Mouse (Mus musculus) common myeloid progenitor, adult 5-6 weeks (primary cell): ENCODE data around the gene Creb5. TPM values are rescaled to one million over a fixed set of nuclear protein-coding genes. Genes with fewer than 3 reads are reported as not detected.
A peak's percentile ranks its signal among the peaks of the same experiment; 100 is the strongest.

Experiments
- ATAC-seq: replicated peaks from 2 replicates; pipeline ENCODE4 v1.8.0; 2016; ENCODE audit warnings: low read depth, mild to moderate bottlenecking, moderate TSS enrichment, inconsistent platforms; ENCODE audit not compliant: poor library complexity, severe bottlenecking
- total RNA-seq: library from RNA; stranded (forward); fragments of 200-1000, 187-1606 nt; gene quantifications from 2 replicates; pipeline ENCODE4 v1.2.3, GENCODE M21; 2017

Gene Creb5
- 0.50 TPM in 1 of 2 replicates, not detected in the other for total RNA-seq

GRCm38 (mm10) chr6:53287038-53287561 lies at the start of gene Creb5:
Gene Creb5 (plus strand): TSS chr6:53287270.
- ATAC-seq = peak; percentile 52

DNA sequence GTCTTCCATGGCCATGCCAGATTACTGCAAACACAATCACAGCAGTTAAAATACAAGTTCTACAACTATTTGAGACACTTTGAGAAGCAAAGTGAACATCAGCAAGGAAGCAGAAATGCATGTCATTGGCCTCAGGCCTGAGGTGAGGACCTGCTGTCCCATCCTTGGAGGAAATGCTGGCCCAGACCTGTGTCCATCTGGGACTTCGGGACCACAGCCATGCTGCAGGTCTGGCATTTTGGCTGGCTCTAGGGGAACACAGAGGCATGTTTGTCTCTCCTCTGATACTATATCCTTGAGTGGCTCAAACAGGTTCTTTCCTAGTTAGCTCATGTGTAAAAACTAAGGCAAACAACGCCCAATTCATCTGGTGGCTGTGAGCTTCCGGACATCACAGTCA lies 27.2 kb upstream of the Creb5 start:
- no peak for ATAC-seq

- no peak for ATAC-seq
These were observed 24.7 kb upstream of the Creb5 start for GRCm38 (mm10) chr6:53262401-53262800.

GRCm38 (mm10) chr6:53267036-53267435 lies 20.0 kb upstream of the Creb5 start:
- no peak for ATAC-seq

DNA sequence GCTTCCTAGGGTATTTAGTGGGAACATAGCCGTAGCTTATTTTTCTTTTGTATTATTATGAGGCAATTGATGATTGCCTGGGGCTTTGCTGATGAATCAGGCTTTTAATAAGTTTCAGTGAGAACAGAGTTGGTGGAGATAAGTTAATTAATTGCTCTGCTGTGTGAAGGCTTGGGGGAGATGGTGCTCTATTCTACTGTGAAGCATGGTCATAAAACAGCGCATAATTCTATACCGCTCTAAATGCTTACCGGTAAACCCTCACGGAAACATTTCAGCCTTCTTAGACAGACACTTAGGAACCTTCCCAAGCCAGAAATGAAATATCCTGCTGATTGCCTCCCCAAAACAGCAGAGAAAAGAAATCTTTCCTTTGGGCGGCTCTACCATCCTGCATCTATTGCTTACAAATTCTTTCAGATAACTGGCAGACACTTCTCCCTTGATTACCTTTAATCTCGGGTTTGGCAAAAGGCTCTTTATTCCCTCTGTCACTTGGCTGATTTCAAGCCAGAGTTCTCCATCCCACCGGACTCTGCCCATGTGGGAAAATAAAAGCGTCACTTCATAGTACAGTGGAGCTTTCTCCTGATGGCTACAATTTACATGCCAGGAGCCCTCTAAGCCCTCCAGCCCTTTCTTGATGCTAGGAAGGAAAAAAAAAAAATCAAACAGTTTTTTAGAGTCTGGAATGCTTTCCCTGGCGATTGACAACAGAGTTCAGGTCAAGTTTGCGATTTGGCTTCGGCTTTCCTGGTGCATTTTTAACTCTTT lies 19.2 kb upstream of the Creb5 start:
- ATAC-seq = no peak

- ATAC-seq = no peak
These were observed 15.9 kb upstream of the Creb5 start for GRCm38 (mm10) chr6:53271216-53271615.

DNA sequence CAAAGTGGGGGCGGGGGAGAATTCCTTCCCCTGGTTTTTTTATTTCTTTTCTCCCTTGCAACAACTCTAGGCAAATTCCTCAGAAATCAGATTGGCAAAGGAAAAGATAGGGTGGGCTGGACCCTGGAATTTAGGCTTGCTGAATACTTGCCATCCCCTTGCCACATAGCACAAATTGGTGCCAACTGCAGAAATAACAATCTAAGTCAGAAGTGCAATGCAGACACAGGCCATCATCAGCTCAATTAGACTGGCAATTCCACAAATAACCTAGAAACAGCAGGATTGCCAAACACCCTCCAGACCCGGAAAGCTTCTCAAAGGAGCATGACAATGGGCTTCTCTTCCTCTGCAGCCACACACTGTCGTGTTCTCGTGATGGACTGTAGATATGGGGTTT lies 15.4 kb upstream of the Creb5 start:
- no peak for ATAC-seq

DNA sequence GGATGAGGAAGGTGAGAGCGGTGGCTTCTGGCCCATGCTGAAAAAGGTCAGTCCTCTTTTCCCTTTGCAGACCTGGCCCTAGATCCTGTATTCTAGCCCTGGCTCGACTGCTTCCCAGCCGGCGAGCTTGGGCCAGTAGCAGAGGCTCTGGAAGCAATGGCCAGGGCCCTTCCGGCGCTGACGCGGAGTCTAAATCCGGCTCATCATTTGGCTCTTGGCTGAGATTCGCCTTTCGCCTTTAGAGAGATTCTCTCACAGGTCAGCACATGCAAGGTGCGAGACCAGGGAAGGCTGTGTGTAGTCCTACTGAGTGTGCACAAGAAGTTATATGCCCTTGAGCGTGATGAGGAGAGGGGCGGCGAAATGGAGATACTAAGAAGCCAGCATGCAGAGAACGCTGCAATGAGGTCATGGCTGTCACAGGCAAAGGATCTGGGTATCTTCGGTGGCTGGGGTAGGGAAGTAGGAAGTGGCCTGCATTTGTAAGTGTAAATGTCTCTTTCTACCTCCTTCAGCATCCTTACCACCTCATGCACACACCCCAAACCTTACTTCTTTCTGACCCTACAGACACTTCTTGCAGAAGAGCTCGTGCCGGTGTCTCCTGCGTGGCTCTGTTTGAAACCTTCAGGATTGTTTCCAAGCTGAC lies 557 bp upstream of the Creb5 start:
- peak; percentile 12; the same call in 1 of the 2 replicates for ATAC-seq

DNA sequence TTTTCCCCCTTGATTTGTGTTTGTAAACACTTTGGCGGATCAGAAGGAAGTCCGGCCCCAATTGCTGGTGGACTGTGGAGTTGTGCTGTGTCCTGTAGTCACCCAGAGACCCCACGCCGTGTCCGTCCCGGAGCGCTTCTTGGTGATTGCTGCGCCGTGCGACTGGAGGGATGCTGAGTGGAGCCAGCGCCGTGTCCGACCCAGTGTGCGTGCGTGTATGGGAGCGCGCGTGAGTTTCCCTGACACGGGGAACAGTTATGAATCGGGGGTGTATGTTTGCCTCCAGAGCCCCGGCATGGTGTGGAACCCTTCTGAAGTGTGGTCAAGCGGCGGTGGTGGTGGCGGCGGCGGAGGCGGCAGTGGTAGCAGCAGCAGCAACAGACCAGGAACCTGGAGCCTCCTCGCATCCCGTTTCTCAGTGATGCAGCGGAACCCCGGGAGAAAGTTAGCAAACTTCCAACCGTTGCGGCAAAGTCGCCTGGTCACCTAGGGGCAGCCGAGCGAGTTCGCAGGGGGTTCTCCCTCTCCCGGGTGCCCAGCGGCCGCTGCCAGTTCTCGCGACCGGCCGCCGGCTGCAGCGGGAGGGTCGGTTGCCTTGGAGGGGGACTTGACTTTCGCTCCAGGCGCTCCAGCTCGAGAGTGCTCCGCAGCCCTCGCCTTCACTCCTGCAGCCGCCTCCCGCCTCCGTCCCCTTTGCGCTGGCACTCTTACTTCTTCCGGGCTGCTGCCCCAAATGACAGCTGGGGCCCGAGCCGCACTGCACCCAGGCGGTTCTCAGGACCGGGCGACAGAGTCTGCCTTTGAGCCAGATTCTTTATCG lies 702 bp downstream of the Creb5 start:
- peak; percentile 31 for ATAC-seq

GRCm38 (mm10) chr6:53288584-53289558 lies 1.8 kb downstream of the Creb5 start:
- no peak for ATAC-seq

- ATAC-seq = no peak
These were observed 2.6 kb downstream of the Creb5 start for GRCm38 (mm10) chr6:53289659-53290058.

DNA sequence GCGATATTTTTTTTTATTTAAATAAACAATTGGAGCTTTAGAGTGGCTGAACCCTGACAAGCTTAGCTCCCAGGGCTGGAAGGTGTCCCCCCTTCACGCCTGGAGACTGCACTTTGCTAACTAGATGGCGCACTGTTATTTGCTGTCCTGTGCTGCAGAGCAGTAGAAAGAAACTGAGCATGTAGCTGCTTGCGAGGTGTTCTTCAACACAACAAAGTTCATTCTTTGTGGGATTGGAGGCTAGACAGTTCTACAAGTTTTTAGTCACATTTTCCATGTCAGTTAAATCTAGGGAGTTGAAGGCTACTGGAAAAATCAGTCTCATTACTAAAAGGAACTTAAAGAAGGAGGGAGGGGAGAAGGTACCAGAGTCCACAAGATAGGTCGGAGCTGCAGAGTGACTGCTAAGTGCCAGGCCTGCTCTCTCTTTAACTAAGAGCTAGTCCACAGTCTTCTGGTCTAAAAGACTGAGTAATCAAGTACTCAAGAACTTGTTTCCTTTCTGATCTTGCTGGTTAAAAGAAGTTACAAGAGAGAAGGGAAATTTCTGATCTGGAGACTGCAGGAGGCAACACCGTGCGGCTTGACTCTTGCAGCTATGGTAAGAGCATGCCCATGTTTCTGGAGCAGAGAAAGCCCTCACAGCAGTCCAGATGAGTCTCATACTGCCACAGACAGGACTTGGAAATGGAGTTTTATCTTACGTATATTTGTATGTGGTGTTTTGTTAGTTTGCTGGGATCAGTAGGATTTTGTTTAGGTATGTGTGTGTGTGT lies 3.3 kb downstream of the Creb5 start:
- no peak for ATAC-seq

GRCm38 (mm10) chr6:53292931-53293330 lies 5.9 kb downstream of the Creb5 start:
- ATAC-seq = no peak

- ATAC-seq = no peak
These were observed 10.8 kb downstream of the Creb5 start for GRCm38 (mm10) chr6:53297851-53298250.

- ATAC-seq = no peak
These were observed 17.1 kb downstream of the Creb5 start for GRCm38 (mm10) chr6:53304201-53304600.

GRCm38 (mm10) chr6:53306156-53306555 lies 19.1 kb downstream of the Creb5 start:
- ATAC-seq = no peak

DNA sequence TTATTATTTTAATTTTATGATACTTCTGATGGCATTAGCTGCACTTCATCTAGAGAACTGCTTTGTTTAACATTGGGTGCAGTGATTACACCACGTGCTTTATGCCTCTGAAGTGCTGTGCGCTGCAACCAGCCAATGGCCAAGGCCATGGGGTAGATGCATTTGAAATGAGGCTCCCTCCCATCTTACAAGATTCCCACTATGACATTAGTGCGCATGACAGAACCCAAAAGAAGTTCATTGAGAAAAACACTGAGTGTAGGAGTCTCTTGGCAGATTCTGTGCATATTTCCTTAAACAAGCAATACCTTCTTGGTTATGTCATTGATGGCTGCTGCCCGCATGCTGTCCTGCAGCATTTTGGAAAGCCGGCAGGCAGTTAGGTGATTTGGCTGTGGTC lies 19.6 kb downstream of the Creb5 start:
- ATAC-seq = no peak

- ATAC-seq = peak; percentile 82
These were observed 21.6 kb downstream of the Creb5 start for GRCm38 (mm10) chr6:53308684-53309083.

DNA sequence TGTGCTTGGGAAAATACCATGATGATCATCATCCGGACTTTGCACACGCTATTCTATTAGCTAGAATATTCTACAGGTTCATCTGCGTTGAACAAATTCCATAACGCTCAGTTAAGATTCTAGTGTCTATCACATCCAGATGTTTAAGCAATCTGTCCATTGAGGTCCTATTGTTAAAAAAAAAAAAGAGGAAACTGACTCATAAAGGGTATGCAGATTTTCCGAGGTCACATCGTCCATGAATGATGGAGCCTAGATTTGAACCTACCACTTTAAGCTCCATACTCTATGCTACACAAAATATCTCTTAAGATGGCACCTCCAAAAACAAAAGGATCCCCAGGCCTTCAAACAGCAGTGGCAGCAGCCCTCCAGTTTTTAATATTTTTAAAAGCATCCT lies 26.5 kb downstream of the Creb5 start:
- ATAC-seq = no peak
